Mouse (Mus musculus) bone marrow, adult 2 months (tissue): ENCODE measurements around the gene Itih3. TPM values are rescaled to one million over a fixed set of nuclear protein-coding genes. Genes with fewer than 3 reads are reported as not detected.

Experiments
- H3K27ac ChIP-seq: fragments of 200-500 bp; 2 replicates; pipeline ENCODE4 v1.5.1; 2012; ENCODE audit warnings: low read depth, mild to moderate bottlenecking, control low read depth, inconsistent platforms, low read length; ENCODE audit not compliant: control insufficient read depth, poor library complexity, insufficient read depth
- H3K4me1 ChIP-seq: fragments of 200-500 bp; 2 replicates; pipeline ENCODE4 v1.6.1; 2011; ENCODE audit warnings: low read length; ENCODE audit not compliant: control insufficient read depth, insufficient read depth
- H3K4me3 ChIP-seq: fragments of 200-500 bp; replicated peaks from 2 replicates; pipeline ENCODE3; 2011; ENCODE audit warnings: mild to moderate bottlenecking, low read depth, low read length, control low read depth; ENCODE audit not compliant: control insufficient read depth
- CTCF ChIP-seq: fragments of 200-500 bp; IDR thresholded peaks from 2 replicates; pipeline ENCODE4 v1.5.1; 2011; ENCODE audit warnings: low read length, control low read depth; ENCODE audit not compliant: control insufficient read depth, insufficient read depth
- POLR2A ChIP-seq: fragments of 200-500 bp; IDR thresholded peaks from 2 replicates; pipeline ENCODE4 v1.6.1; 2011; ENCODE audit warnings: low read depth, mild to moderate bottlenecking, control low read depth, low read length, borderline replicate concordance; ENCODE audit not compliant: control insufficient read depth
- WGBS: fragments of 180-500 bp; shearing (Covaris S2); methylation state at CpG from one replicate; pipeline ENCODE4 v1.1.7; 2018; 5-methylcytosine and 5-hydroxymethylcytosine counted together
- polyA plus RNA-seq: library from polyadenylated mRNA; stranded (reverse); fragments of >200 nt; gene quantifications from 2 replicates; pipeline ENCODE4 v1.2.4, GENCODE M21; 2011; ENCODE audit warnings: low replicate concordance; ENCODE audit not compliant: missing spikeins, insufficient read depth, insufficient read length

Gene Itih3
- polyA plus RNA-seq, 1 experiment, result 3.0 TPM

- H3K4me3 ChIP-seq, result no peak overlapping the region
- H3K4me1 ChIP-seq, result peaks cover 3% of the 10 kb centered on the region; the same call in 1 of the 2 replicates
- TF ChIP-seq CTCF, result no peak
- TF ChIP-seq POLR2A, result no peak
- 32% methylated on average over 3 of the region's 3 CpGs for whole genome bisulfite sequencing
- H3K27ac ChIP-seq, result no peak overlapping the region
Observed at GRCm38 (mm10) chr14:30885298-30885697, 38.3 kb downstream of the Itih3 start.

DNA sequence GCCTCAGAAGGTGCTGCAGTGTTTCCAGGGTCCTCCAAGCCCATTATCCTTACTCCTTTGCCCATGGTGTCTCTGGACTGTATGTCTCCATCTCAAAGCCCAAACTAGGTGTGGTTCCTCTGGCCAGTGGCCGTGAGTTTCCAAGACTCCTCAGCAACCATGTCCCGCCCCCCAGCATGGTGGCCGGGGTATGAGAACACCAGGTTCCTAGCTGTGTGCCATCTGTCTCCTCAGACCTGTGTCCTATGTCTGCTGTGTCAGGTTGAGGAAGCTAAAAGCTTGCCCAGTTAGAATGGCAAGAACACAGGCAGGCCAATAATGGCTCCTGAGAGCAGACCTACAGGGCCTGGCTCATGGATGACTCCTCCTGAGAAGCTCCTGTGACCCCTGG, 41.8 kb downstream of the Itih3 start:
- no peaks in the 10 kb centered on the region for H3K4me1 ChIP-seq
- no peak overlapping the region for H3K4me3 ChIP-seq
- no peak overlapping the region for H3K27ac ChIP-seq
- TF ChIP-seq POLR2A (no peak), CTCF (no peak)
- 81% methylated on average over 3 of the region's 3 CpGs for WGBS

DNA sequence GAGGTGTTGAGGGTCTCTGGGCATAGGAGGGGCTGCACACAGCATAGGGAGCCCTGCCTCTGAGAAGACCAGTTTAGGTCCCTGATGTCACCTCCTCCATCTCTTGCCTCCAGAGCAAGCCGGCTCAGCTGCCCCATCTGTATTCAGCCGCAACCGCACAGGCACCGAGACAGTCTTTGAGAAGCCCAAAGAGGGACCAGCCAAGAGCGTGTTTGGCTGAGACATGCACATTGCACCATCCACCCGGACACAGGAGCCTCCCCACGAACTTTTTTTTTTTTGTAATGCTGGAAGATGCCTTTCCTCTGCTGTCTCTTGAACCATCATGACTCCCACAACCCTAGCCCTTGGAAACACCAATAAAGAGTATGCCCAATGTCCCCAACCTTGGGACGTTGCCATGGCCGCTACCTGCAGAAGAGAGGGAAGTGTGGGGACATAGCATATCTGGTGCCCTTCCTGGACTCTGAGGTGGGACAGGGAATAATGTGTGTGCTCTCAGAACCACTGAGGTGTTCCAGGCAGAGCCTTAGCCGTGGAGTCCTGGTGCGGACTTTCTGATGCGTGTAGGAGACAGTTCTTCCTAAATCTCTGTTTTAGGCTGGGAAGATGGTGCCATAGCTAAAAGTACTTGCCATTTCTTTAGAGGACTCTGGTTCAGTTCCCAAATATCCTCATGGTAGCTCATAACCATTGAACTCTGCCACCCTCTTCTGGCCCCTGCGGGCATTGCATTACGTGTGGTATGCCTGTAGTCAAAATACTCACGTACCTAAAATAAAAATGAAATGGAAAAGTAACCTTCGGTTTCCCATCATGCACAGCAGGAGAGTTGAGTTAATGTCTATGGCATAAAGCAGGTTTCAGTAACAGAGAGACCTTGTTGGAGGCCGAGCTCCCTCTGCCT, 42.5 kb downstream of the Itih3 start:
- WGBS, result 71% methylated on average over 17 of the region's 17 CpGs
- no peak overlapping the region for H3K27ac ChIP-seq
- TF ChIP-seq CTCF (peak; percentile 55), POLR2A (no peak)
- no peak overlapping the region for H3K4me3 ChIP-seq
- H3K4me1 ChIP-seq, result peaks cover 2% of the 10 kb centered on the region

GRCm38 (mm10) chr14:30880251-30880650, 43.3 kb downstream of the Itih3 start:
- 85% methylated on average over 8 of the region's 8 CpGs for WGBS
- no peak overlapping the region for H3K27ac ChIP-seq
- peaks cover 4% of the 10 kb centered on the region for H3K4me1 ChIP-seq
- TF ChIP-seq CTCF (no peak), POLR2A (no peak)
- H3K4me3 ChIP-seq, result no peak overlapping the region

- Histone ChIP-seq H3K27ac (no peak overlapping the region), H3K4me1 (peaks cover 4% of the 10 kb centered on the region), H3K4me3 (no peak overlapping the region)
- no peak for TF ChIP-seq CTCF
- TF ChIP-seq POLR2A, result no peak
- whole genome bisulfite sequencing, result 84% methylated on average over 9 of the region's 9 CpGs
Observed at GRCm38 (mm10) chr14:30879794-30880193, 43.8 kb downstream of the Itih3 start.

GRCm38 (mm10) chr14:30878958-30879571, 44.5 kb downstream of the Itih3 start, which contains the start of gene Mustn1:
Gene Mustn1, plus strand, starts transcription at chr14:30879200.
- 79% methylated on average over 11 of the region's 11 CpGs for WGBS
- Histone ChIP-seq H3K4me3 (no peak within 1 kb of the TSS), H3K27ac (no peak within 1 kb of the TSS), H3K4me1 (peaks cover 4% of the 10 kb centered on the region)
- no peak for TF ChIP-seq POLR2A
- TF ChIP-seq CTCF, result no peak

DNA sequence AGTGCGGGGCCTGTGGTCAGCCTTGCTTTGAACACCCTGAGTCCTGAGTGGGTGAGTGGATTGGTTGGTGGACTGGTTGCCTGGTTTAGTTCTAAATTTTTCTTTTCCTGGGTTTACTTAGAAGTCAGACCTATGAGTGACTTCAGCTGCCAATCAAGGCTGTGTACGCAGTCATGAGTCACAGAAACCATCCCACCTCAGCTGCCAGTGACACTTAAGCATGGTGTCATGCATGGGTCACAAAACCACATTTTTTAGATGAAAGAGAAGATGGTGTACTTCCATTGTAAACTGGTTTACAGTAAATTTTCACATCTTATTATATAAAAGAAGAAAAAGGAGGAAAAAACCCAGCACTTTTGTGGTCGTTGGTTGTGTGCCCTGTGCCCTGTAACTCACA, 45.7 kb downstream of the Itih3 start:
- no peak for TF ChIP-seq POLR2A
- TF ChIP-seq CTCF, result no peak
- WGBS, result 85% methylated on average over 3 of the region's 3 CpGs
- Histone ChIP-seq H3K4me3 (no peak overlapping the region), H3K4me1 (peaks cover 4% of the 10 kb centered on the region), H3K27ac (no peak overlapping the region)

DNA sequence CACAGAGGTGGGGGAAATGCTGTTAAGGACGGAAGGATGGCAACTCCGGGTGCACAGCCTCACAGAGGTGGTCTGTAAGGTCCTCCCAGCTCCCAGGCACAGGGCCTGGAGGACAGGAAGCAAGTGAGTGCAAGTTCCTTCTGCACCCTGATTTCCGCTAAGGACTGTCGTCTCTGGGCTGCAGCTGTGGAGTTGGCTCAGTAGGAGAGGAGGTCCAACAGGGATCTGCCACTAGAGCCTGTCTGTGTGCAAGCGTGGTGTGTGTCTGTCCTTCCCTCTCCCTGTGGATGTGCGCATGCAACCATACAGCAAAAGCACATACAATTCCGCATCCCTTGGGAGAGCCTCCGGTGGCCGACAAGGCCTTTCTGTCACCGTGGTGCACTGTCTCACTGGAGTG, 47.1 kb downstream of the Itih3 start:
- Histone ChIP-seq H3K27ac (peak overlapping the region; percentile 77), H3K4me3 (no peak overlapping the region), H3K4me1 (peaks cover 4% of the 10 kb centered on the region)
- peak; percentile 4; the same call in 1 of the 2 replicates for TF ChIP-seq CTCF
- TF ChIP-seq POLR2A, result no peak
- WGBS, result 66% methylated on average over 10 of the region's 10 CpGs
